ENCODE assay signal across 32 mouse cellular contexts in the genomic region with DNA sequence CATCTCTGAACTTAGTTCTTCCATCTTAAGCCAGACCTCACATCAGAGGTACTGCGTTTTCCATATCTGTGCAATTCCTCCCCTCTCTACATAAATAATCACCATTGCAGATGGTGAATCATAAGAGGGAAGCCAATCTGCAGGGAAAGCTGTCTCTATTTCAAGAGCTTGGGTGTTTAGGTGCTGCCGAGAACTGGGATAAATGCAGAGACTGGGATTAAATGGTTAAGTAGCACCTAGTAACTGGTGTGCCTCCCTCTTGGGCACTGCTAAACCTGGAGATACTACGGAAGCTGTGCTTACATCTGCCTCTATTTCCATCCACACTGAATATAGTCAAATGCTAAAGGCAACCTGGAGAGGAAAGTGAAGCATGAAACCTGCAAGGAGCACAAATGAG. TPM values are rescaled to one million over a fixed set of nuclear protein-coding genes. Genes with fewer than 3 reads are reported as not detected.
DNase-seq lines count a peak whose midpoint lies in the region; ATAC-seq and TF ChIP-seq lines count a peak whose summit lies in the region.
"Had no signal": no experiment of that assay in that cellular context is flagged by ENCODE, and none has a peak within 500 bp of the region (broad histone marks: within the 10 kb centered on the region; RNA-seq: fewer than 3 reads in every experiment).

No protein-coding gene starts in this region.

- no peak for ATAC-seq in midbrain, embryonic 11.5 days (ENCODE audit: low FRiP score)
- no peak for ATAC-seq in midbrain, embryonic 14.5 days (ENCODE audit: low FRiP score, low TSS enrichment)
- ATAC-seq in intestine, postnatal 0 days = no peak
- ATAC-seq: forebrain, postnatal 0 days; midbrain, embryonic 16.5 days; Patski had no signal

- no peaks in the 10 kb centered on the region for H3K4me1 ChIP-seq in midbrain, embryonic 11.5 days (ENCODE audit: control insufficient read depth, insufficient read depth, low read length)
- no peaks in the 10 kb centered on the region for H3K4me1 ChIP-seq in midbrain, embryonic 14.5 days (ENCODE audit: control insufficient read depth, insufficient read depth, low read length)
- H3K4me1 ChIP-seq in intestine, postnatal 0 days (replicated peaks; ENCODE audit: control insufficient read depth, insufficient read depth, low read length) = no peaks in the 10 kb centered on the region
- H3K4me1 ChIP-seq: embryonic facial prominence, embryonic 10.5 days; embryonic facial prominence, embryonic 15.5 days; forebrain, embryonic 12.5 days; heart, embryonic 13.5 days; kidney, embryonic 15.5 days; stomach, embryonic 15.5 days had no signal

- no peak overlapping the region for H3K4me2 ChIP-seq in midbrain, embryonic 11.5 days
- no peak overlapping the region for H3K4me2 ChIP-seq in midbrain, embryonic 14.5 days (ENCODE audit: low read length)
- no peak overlapping the region for H3K4me2 ChIP-seq in intestine, postnatal 0 days (replicated peaks; ENCODE audit: low read depth)
- H3K4me2 ChIP-seq: embryonic facial prominence, embryonic 15.5 days; forebrain, embryonic 12.5 days; heart, embryonic 13.5 days; hindbrain, embryonic 14.5 days; kidney, embryonic 15.5 days; lung, embryonic 14.5 days; stomach, embryonic 15.5 days had no signal

- intact Hi-C loops in left cerebral cortex, adult 2 months (cut with DNase I) = loop anchor here (1.0 to 10.0 kb wide), 5 partner anchors 72 to 662 kb away; a partner anchor contains a TSS

- no peaks in the 10 kb centered on the region for H3K9me3 ChIP-seq in midbrain, embryonic 11.5 days (ENCODE audit: control insufficient read depth, low read length)
- no peaks in the 10 kb centered on the region for H3K9me3 ChIP-seq in midbrain, embryonic 14.5 days (ENCODE audit: control insufficient read depth, low read length)
- no peaks in the 10 kb centered on the region for H3K9me3 ChIP-seq in intestine, postnatal 0 days (ENCODE audit: control insufficient read depth)
- H3K9me3 ChIP-seq: embryonic facial prominence, embryonic 10.5 days; embryonic facial prominence, embryonic 15.5 days; forebrain, embryonic 12.5 days; heart, embryonic 13.5 days; kidney, embryonic 15.5 days; stomach, embryonic 15.5 days had no signal

- DNase-seq in layer of hippocampus, adult 18-20 months (ENCODE audit: low spot score in 2 of 2) = peak; percentile 8 to 22
- no peak for DNase-seq in layer of hippocampus, adult 11-12 months (ENCODE audit: low spot score)
- peak; percentile 19 for DNase-seq in midbrain, embryonic 11.5 days (ENCODE audit: low spot score, missing footprints)
- no peak for DNase-seq in midbrain, embryonic 14.5 days
- DNase-seq in left cerebral cortex, adult 2 months (ENCODE audit: extremely low spot score in 1 of 2, low spot score in 2 of 2) = peak in 1 of 2 experiments; percentile 27
- peak; percentile 39 for DNase-seq in right cerebral cortex, postnatal 25 days
- no peak for DNase-seq in yolk sac, embryonic 10.5 days (ENCODE audit: low spot score)
- DNase-seq: adrenal gland, postnatal 25 days; cerebellum, adult 2 months; cerebellum, postnatal 14 days; forebrain, postnatal 0 days; gastrocnemius, adult 2 months; gastrocnemius, postnatal 36 days; heart, adult 2 months; heart, postnatal 10 days; kidney, adult 18-20 months; kidney, postnatal 25 days; liver; lung, embryonic 14.5 days; lung, postnatal 14 days; thymus, postnatal 14 days had no signal

- H3K9ac ChIP-seq in midbrain, embryonic 11.5 days (ENCODE audit: low read length) = no peak overlapping the region
- no peak overlapping the region for H3K9ac ChIP-seq in midbrain, embryonic 14.5 days (replicated peaks; ENCODE audit: low read length)
- H3K9ac ChIP-seq in intestine, postnatal 0 days (ENCODE audit: low read depth, low read length) = no peak overlapping the region
- H3K9ac ChIP-seq: embryonic facial prominence, embryonic 15.5 days; forebrain, embryonic 12.5 days; forebrain, postnatal 0 days; heart, embryonic 13.5 days; hindbrain, embryonic 14.5 days; kidney, embryonic 15.5 days; liver, embryonic 14.5 days; lung, embryonic 14.5 days; stomach, embryonic 15.5 days had no signal

- no peak overlapping the region for H3K27ac ChIP-seq in midbrain, embryonic 11.5 days (ENCODE audit: low read depth, low read length)
- no peak overlapping the region for H3K27ac ChIP-seq in midbrain, embryonic 14.5 days (replicated peaks; ENCODE audit: low read depth, low read length)
- H3K27ac ChIP-seq in left cerebral cortex, adult 2 months = peak overlapping the region; percentile 75
- no peak overlapping the region for H3K27ac ChIP-seq in intestine, postnatal 0 days (ENCODE audit: low read depth, low read length)
- H3K27ac ChIP-seq: embryonic facial prominence, embryonic 10.5 days; embryonic facial prominence, embryonic 15.5 days; forebrain, embryonic 12.5 days; gastrocnemius, adult 2 months; heart, adult 2 months; heart, embryonic 13.5 days; hindbrain, embryonic 14.5 days; kidney, embryonic 15.5 days; liver, embryonic 14.5 days; stomach, embryonic 15.5 days had no signal

- H3K36me3 ChIP-seq in midbrain, embryonic 11.5 days (ENCODE audit: control insufficient read depth, insufficient read depth, low read length) = no peaks in the 10 kb centered on the region
- no peaks in the 10 kb centered on the region for H3K36me3 ChIP-seq in midbrain, embryonic 14.5 days (ENCODE audit: control insufficient read depth, insufficient read depth, low read length)
- H3K36me3 ChIP-seq in intestine, postnatal 0 days (ENCODE audit: control insufficient read depth, insufficient read depth) = no peaks in the 10 kb centered on the region
- H3K36me3 ChIP-seq: embryonic facial prominence, embryonic 10.5 days; embryonic facial prominence, embryonic 15.5 days; forebrain, embryonic 12.5 days; heart, embryonic 13.5 days; kidney, embryonic 15.5 days; stomach, embryonic 15.5 days had no signal

- no peaks in the 10 kb centered on the region for H3K27me3 ChIP-seq in midbrain, embryonic 11.5 days (ENCODE audit: control insufficient read depth, insufficient read depth, low read length)
- no peaks in the 10 kb centered on the region for H3K27me3 ChIP-seq in midbrain, embryonic 14.5 days (ENCODE audit: control insufficient read depth, insufficient read depth, low read length)
- no peaks in the 10 kb centered on the region for H3K27me3 ChIP-seq in intestine, postnatal 0 days (replicated peaks; ENCODE audit: control insufficient read depth, insufficient read depth, low read length)
- H3K27me3 ChIP-seq: embryonic facial prominence, embryonic 15.5 days; forebrain, embryonic 12.5 days; heart, embryonic 13.5 days; kidney, embryonic 15.5 days; stomach, embryonic 15.5 days had no signal

- TF ChIP-seq CTCF in left cerebral cortex, adult 2 months (IDR thresholded peaks at IDR 0.05) = no peak
- TF ChIP-seq CTCF in intestine, postnatal 0 days (IDR thresholded peaks at IDR 0.05; ENCODE audit: low read depth) = no peak

- WGBS in midbrain, embryonic 11.5 days = 91% methylated on average over 3 of the region's 3 CpGs
- WGBS in midbrain, embryonic 14.5 days = 92% methylated on average over 3 of the region's 3 CpGs
- 84% methylated on average over 3 of the region's 3 CpGs for WGBS in intestine, postnatal 0 days

- H3K4me3 ChIP-seq in midbrain, embryonic 11.5 days (ENCODE audit: low read depth, low read length) = no peak overlapping the region
- H3K4me3 ChIP-seq in midbrain, embryonic 14.5 days (replicated peaks; ENCODE audit: low read depth, low read length) = no peak overlapping the region
- H3K4me3 ChIP-seq in left cerebral cortex, adult 2 months = no peak overlapping the region
- no peak overlapping the region for H3K4me3 ChIP-seq in intestine, postnatal 0 days (ENCODE audit: low read depth, low read length)
- H3K4me3 ChIP-seq: embryonic facial prominence, embryonic 10.5 days; embryonic facial prominence, embryonic 15.5 days; forebrain, embryonic 12.5 days; gastrocnemius, adult 2 months; heart, adult 2 months; heart, embryonic 13.5 days; kidney, embryonic 15.5 days; stomach, embryonic 15.5 days had no signal

RNA-seq across cellular contexts. Expression of a gene that starts 26.3 kb away (rescaled TPM):
- 10 to 100 TPM; 29.1 to 29.4 TPM for total RNA-seq in layer of hippocampus, adult 18-20 months (2021)
- 52.6 and 60.5 TPM in 2 replicates for polyA plus RNA-seq in midbrain, embryonic 11.5 days (2014; fragmentation: Nextera tagmentation; extraction: Ambion mirVana)
- 25.8 and 36.3 TPM in 2 replicates for polyA plus RNA-seq in midbrain, embryonic 14.5 days (2014; fragmentation: Nextera tagmentation; extraction: Ambion mirVana)
- 10 to 100 TPM; 37.1 to 40.0 TPM for total RNA-seq in left cerebral cortex, adult 2 months (2021)
- 6.5 and 7.9 TPM in 2 replicates for polyA plus RNA-seq in intestine, postnatal 0 days (2015; fragmentation: Nextera tagmentation; extraction: Ambion mirVana)

Comparison
In these comparisons a context has a peak if more than half of its experiments do, and no peak if none do; other contexts are left out.
1. DNase-seq: peak in layer of hippocampus, adult 18-20 months (2 of 2), midbrain, embryonic 11.5 days (single experiment) and right cerebral cortex, postnatal 25 days (single experiment); none in layer of hippocampus, adult 11-12 months (single experiment), midbrain, embryonic 14.5 days (single experiment) and yolk sac, embryonic 10.5 days (single experiment).